Mouse (Mus musculus) 416B (cell line): Measurements from ENCODE around the gene Filip1.
"Not testable (repeated sequence)": the region's sequence is repeated elsewhere in the genome, so short reads cannot be mapped to it uniquely, and the experiment has no call there.

Experiments used
- DNase-seq: peaks from one replicate; pipeline ENCODE4 v3.0.0; 2011; ENCODE audit warnings: low read depth

Gene Filip1

DNA sequence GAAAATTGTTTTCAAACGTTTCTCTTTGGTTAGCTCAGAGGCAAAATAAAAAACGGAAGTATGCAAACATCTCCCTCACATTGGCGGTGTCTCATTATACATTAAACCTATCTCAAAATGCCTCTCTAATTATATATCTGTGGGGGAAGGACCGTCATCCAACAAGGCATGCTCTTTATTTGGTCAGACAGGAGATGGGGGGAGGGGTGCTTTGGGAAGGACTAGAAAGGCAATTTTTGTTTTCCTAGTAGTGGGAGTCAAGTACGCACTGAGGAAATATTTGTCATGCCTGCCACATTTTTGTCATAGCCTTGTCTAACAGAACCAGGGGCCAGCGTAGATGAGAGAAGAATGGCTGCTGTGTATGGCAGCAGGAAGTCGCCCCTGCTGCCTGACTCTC is at the start of gene Filip1:
Gene Filip1, minus strand, starts transcription at position 101 of the 400 bp plus-strand sequence.
- no peak for DNase-seq

DNA sequence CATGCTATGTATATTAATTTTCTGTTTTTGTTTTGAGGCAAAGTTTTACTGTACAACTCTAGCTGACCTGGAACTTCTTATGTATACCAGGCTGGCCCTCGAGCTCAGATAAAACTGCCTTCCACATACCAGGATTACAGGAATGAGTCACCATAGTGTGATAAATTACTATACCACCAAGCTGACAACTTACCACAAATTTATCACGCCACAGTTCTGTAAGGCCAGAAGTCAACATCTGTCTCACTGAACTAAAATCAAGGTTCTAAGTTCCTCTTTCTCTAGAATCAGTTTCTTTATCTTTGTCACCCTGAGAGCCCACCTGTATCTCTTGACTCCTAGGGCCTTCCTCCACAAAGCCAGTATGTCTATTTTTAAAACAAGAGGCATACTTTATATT is 45.0 kb upstream of the Filip1 start:
- peak; percentile 89 for DNase-seq

DNA sequence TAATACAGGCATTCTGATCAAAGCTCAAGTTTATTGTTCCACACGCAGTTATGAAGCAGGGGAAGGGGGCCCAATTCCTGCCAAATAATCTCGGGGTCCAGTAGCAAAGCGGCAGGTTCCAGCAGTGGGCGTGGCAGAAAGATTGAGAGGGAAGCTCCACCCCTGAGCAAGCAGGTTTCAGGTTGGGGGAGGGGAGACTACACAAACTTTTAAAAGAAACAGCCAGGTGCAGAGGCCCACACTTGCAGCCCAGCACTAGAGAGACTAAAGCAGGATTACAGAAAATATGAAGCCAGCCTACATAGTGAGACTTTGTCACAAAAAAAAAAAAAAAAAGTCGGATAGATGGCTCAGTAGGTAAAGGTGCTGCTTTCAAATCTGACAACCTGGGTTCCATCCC is 40.3 kb upstream of the Filip1 start:
- no peak for DNase-seq

GRCm38 (mm10) chr9:80049271-80049670 is 36.6 kb upstream of the Filip1 start:
- DNase-seq: not testable (repeated sequence)

DNA sequence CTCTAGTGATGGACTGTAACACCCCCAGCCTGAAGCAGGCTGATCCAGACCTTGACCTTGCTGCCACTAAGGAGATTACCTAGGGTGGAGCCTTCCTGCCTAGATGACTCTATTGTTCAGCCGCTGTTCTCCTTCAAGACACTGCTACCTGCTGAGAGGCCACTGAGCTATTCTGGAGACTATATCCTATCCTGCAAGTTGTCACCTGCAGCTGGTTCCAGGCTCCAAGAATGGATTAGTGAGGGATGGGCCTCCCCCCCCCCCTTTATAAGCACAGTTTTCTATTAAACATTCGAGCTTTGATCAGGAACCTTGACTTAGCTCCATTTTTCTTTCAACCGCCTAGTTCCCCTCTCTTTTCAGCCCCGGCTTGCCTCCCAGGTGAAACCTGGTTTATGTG is 31.6 kb upstream of the Filip1 start:
- DNase-seq: not testable (repeated sequence)

GRCm38 (mm10) chr9:80039296-80039815 is 26.7 kb upstream of the Filip1 start:
- no peak for DNase-seq

- DNase-seq: no peak
Measured at GRCm38 (mm10) chr9:80037997-80038383, 25.3 kb upstream of the Filip1 start.

DNA sequence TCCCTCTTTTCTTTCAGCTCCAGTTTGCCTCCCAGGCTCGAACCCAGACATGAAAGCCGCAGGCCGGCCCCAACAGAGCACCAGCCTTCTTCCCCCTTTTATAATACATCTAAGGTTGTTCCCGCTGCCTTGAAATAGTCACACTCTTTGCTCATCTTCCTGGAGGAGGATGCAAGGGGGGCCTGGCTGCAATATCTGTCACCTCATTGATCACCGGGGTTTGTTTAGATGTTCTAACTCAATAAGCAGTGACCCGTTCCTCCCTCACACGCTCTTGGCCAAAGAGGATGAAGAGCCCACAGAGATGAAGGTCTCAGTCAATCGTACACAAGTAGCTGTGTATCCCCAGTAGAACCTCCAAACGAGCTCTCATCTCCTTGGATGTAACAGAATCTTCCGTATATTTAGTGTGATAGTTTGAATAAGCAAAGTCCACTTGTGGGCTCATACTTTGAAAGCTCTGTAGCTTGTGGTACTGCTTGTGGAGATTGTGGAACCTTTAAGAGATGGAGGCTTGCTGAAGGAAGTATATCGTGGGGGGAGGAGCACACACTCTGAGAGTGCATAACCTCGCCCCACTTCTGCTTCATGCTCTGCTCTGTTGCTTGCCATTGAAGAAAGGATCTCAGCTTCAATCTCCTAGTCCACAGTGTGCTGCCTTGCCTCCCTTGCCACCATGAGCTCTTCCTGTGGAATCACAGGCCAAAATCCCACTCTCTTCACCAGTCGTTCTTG is 24.8 kb upstream of the Filip1 start:
- DNase-seq: no peak

DNA sequence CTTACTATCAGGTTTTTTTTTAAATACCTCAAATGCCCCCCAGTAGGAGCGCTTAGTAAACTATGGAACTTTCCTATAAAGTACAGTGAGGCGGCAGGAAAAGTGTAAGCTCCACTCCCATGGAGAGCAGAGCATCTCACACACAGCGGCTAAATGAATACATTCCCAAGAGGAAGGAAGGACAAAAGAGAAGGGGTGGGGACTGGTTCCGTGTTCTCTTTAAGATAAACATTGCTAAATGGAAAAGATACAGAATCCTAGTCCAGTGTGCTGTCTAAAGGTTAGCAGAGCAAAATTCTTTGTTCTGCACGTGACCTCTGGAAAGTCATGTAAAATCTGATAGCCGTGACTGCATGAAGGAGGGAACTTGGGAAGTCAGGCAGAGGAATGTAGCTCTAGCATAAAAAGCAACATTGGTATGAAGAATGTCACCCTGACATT is 13.9 kb upstream of the Filip1 start:
- DNase-seq: no peak

- DNase-seq: peak; percentile 88
Measured at GRCm38 (mm10) chr9:80026017-80026416, 13.4 kb upstream of the Filip1 start.

- not testable (repeated sequence) for DNase-seq
Measured at GRCm38 (mm10) chr9:80025347-80025746, 12.7 kb upstream of the Filip1 start.

- DNase-seq: no peak
Measured at GRCm38 (mm10) chr9:80022821-80023220, 10.2 kb upstream of the Filip1 start.

DNA sequence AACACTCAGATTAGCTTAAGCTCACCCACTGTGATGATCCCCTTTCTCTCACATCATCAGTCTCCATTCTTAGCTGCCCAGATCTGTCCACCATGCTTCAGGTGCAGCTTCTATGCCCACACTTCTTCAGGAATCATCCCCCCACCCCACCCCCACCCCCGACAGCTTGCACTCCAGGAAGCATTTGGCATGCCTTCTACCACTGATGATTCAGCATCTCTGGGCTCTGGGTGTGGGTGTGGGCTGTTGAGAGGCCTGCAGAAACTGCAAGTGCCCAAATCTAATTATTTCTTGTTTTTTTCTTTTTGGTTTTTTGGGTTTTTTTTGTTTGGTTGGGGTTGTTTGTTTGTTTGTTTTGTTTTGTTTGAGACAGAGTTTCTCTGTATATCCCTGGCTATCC is 9.0 kb upstream of the Filip1 start:
- peak; percentile 53 for DNase-seq

DNA sequence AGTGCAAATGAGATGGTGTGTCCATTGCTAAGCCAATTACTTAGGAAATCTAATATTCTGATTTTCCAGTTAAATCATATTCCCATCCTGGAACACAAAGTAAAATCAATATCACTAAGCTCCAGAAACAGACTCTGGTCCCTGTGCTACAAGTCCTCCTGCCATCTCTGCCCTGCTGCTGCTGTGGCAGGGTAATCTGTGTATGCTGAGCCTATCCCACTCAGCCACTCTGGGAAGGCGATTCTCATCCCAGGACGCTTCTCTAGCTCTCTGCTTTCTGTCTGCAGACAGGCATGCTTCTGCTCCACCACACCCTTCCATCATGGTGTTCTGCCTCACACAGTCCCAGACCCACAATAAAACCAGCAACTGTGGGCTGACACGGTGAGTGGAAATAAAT is 7.8 kb upstream of the Filip1 start:
- DNase-seq: no peak

GRCm38 (mm10) chr9:80012016-80012415 is 635 bp downstream of the Filip1 start:
- no peak for DNase-seq

GRCm38 (mm10) chr9:80002394-80003188 is 10.1 kb downstream of the Filip1 start:
- peak; percentile 74 for DNase-seq

- no peak for DNase-seq
Measured at GRCm38 (mm10) chr9:79997282-79997681, 15.4 kb downstream of the Filip1 start.

- no peak for DNase-seq
Measured at GRCm38 (mm10) chr9:79994296-79994695, 18.4 kb downstream of the Filip1 start.

- peak; percentile 11 for DNase-seq
Measured at GRCm38 (mm10) chr9:79993066-79993465, 19.6 kb downstream of the Filip1 start.

GRCm38 (mm10) chr9:79990456-79991017 is 22.1 kb downstream of the Filip1 start:
- no peak for DNase-seq

GRCm38 (mm10) chr9:79989703-79990102 is 22.9 kb downstream of the Filip1 start:
- peak; percentile 38 for DNase-seq

DNA sequence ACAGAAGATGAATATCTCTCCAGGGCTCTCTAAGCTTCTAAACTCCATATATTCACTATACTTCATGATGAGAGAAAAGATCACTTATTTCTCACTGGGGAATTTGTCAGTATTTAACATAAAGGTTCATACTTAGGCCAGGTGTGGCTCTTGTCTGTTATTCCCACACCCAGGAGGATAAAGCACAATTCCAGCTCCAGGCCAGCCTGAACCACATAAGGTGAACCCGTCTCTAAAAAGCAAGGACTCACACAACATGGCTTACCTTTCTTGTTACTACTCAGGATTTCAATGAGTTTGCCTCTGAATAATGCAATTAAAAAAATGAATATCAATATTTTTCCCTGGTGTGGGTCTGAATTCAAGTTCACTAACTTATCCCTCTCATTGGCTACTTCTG is 23.6 kb downstream of the Filip1 start:
- no peak for DNase-seq

DNA sequence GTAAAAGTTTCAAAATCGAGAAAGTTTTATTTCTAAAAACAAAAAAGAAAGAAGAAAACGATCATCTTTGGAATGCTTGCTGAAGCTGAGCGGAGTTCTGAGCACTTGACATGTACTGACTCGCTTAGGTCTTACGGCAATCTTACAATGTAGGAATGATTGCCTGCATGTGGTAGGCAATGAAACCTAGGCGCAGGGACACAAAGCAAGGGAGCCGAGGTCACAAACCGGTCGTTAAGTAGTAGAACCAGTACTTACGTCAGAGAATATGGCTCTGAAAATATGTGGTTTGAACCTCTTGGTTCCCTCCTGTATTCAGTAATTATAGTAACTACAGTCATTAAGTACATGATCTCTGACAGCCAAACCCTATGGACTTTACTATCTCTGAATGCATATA is 29.4 kb downstream of the Filip1 start:
- DNase-seq: no peak
